Mouse (Mus musculus) midbrain, postnatal 0 days (tissue): ENCODE results near the gene Pdcd2. TPM values are rescaled to one million over a fixed set of nuclear protein-coding genes. Genes with fewer than 3 reads are reported as not detected.
A peak's percentile ranks its signal among the peaks of the same experiment; 100 is the strongest.

Experiments
- ATAC-seq: fragments of 200-750 bp; cut with Nextera tagmentation; 2 replicates; pipeline ENCODE4 v1.8.0; 2017; ENCODE audit warnings: moderate number of reproducible peaks, mild to moderate bottlenecking, moderate TSS enrichment, moderate library complexity; ENCODE audit not compliant: low FRiP score
- DNase-seq: peaks from one replicate; pipeline ENCODE4 v3.0.0-alpha.2; 2015; ENCODE audit warnings: low spot score
- H3K27ac ChIP-seq: fragments of 300-500 bp; sonication (generic); 2 replicates; pipeline ENCODE4 v1.5.1; 2014; ENCODE audit warnings: low read depth, mild to moderate bottlenecking, low read length, mixed read lengths
- H3K27me3 ChIP-seq: fragments of 300-500 bp; sonication (generic); 2 replicates; pipeline ENCODE4 v1.6.1; 2014; ENCODE audit warnings: low read length, control low read depth, mixed read lengths; ENCODE audit not compliant: insufficient read depth
- H3K36me3 ChIP-seq: fragments of 300-500 bp; sonication (generic); 2 replicates; pipeline ENCODE4 v1.6.1; 2014; ENCODE audit warnings: low read length, control low read depth, mixed read lengths; ENCODE audit not compliant: insufficient read depth
- H3K4me1 ChIP-seq: fragments of 300-500 bp; sonication (generic); 2 replicates; pipeline ENCODE4 v1.6.1; 2014; ENCODE audit warnings: mild to moderate bottlenecking, control low read depth, antibody characterized with exemption, low read length, mixed read lengths; ENCODE audit not compliant: insufficient read depth
- H3K4me2 ChIP-seq: fragments of 300-500 bp; sonication (generic); 2 replicates; pipeline ENCODE4 v1.6.1; 2014; ENCODE audit warnings: low read depth, mild to moderate bottlenecking, low read length, mixed read lengths; ENCODE audit not compliant: poor library complexity, severe bottlenecking
- H3K4me3 ChIP-seq: fragments of 300-500 bp; sonication (generic); 2 replicates; pipeline ENCODE4 v1.5.1; 2014; ENCODE audit warnings: low read depth, mild to moderate bottlenecking, low read length, moderate library complexity
- H3K9ac ChIP-seq: fragments of 300-500 bp; sonication (generic); replicated peaks from 2 replicates; pipeline ENCODE4 v1.6.1; 2014; ENCODE audit warnings: mild to moderate bottlenecking, low read length, moderate library complexity, mixed read lengths; ENCODE audit not compliant: poor library complexity, severe bottlenecking
- H3K9me3 ChIP-seq: fragments of 300-500 bp; sonication (generic); 2 replicates; pipeline ENCODE4 v1.6.1; 2016; ENCODE audit warnings: low read length, control low read depth
- CTCF ChIP-seq: IDR thresholded peaks from 2 replicates; pipeline ENCODE4 v1.5.1; 2016; ENCODE audit warnings: antibody characterized with exemption, mild to moderate bottlenecking
- WGBS: fragments of 180-500 bp; shearing (Covaris S2); extraction: QIAGEN DNeasy Blood & Tissue Kit; methylation state at CpG from one replicate; pipeline ENCODE4 v1.1.7; 2014; 5-methylcytosine and 5-hydroxymethylcytosine counted together
- polyA plus RNA-seq: library from polyadenylated mRNA; unstranded; fragments of >200 nt; fragmentation: Nextera tagmentation; extraction: Ambion mirVana; gene quantifications from 2 replicates; pipeline ENCODE4 v1.2.1, GENCODE M21; 2015
- total RNA-seq: library from RNA; depleted of rRNA; stranded (reverse); fragments of >200 nt; gene quantifications from 2 replicates; pipeline ENCODE4 v1.2.3, GENCODE M21; 2014; rRNA removed

Gene Pdcd2
- total and polyA plus RNA-seq, 2 experiments from 2014 or later, result 48.9 to 49.9 TPM

- no peak for TF ChIP-seq CTCF
- Histone ChIP-seq H3K9ac (peak overlapping the region; percentile 73), H3K9me3 (no peaks in the 10 kb centered on the region), H3K4me2 (peak overlapping the region; percentile 86), H3K27me3 (no peaks in the 10 kb centered on the region), H3K4me1 (peaks cover 19% of the 10 kb centered on the region; the same call in 1 of the 2 replicates), H3K36me3 (peaks cover 17% of the 10 kb centered on the region), H3K27ac (peak overlapping the region; percentile 88), H3K4me3 (peak overlapping the region; percentile 97)
- under 1% methylated on average over 47 of the region's 50 CpGs for WGBS
- DNase-seq (peak; percentile 96), ATAC-seq (peak; percentile 95)
Observed at GRCm38 (mm10) chr17:15497882-15498752, 29.0 kb downstream of the Pdcd2 start.

GRCm38 (mm10) chr17:15490542-15490941 lies 36.6 kb downstream of the Pdcd2 start:
- H3K4me3 ChIP-seq, result no peak overlapping the region
- ATAC-seq, result no peak
- H3K27me3 ChIP-seq, result no peaks in the 10 kb centered on the region
- no peak for DNase-seq
- H3K36me3 ChIP-seq, result peaks cover 36% of the 10 kb centered on the region
- WGBS, result 92% methylated on average over 7 of the region's 7 CpGs
- H3K9ac ChIP-seq, result no peak overlapping the region
- H3K9me3 ChIP-seq, result no peaks in the 10 kb centered on the region
- TF ChIP-seq CTCF, result no peak
- no peak overlapping the region for H3K4me2 ChIP-seq
- no peaks in the 10 kb centered on the region for H3K4me1 ChIP-seq
- H3K27ac ChIP-seq, result no peak overlapping the region

GRCm38 (mm10) chr17:15472671-15473070 lies 54.4 kb downstream of the Pdcd2 start:
- DNase-seq (no peak), ATAC-seq (no peak)
- no peak overlapping the region for H3K4me2 ChIP-seq
- no peaks in the 10 kb centered on the region for H3K4me1 ChIP-seq
- H3K27me3 ChIP-seq, result no peaks in the 10 kb centered on the region
- no peaks in the 10 kb centered on the region for H3K9me3 ChIP-seq
- no peak overlapping the region for H3K27ac ChIP-seq
- peak; percentile 42 for TF ChIP-seq CTCF
- no peak overlapping the region for H3K9ac ChIP-seq
- WGBS, result 92% methylated on average over 4 of the region's 4 CpGs
- no peak overlapping the region for H3K4me3 ChIP-seq
- peaks cover 50% of the 10 kb centered on the region for H3K36me3 ChIP-seq

Other genes with a start within 250 kb of the Pdcd2 start
- 20.9 and 42.7 TPM in 2 replicates for gene Dll1, start 150.4 kb downstream of the Pdcd2 start, total RNA-seq
- 10.2 and 11.6 TPM in 2 replicates for gene Dll1, start 150.4 kb downstream of the Pdcd2 start, polyA plus RNA-seq
- gene Fam120b, start 131.1 kb downstream of the Pdcd2 start, total RNA-seq, result 40.6 TPM in 2 replicates
- 35.8 and 37.0 TPM in 2 replicates for gene Fam120b, start 131.1 kb downstream of the Pdcd2 start, polyA plus RNA-seq
- 93.1 and 130 TPM in 2 replicates for gene Psmb1, start 27.6 kb downstream of the Pdcd2 start, total RNA-seq
- 253 and 257 TPM in 2 replicates for gene Psmb1, start 27.6 kb downstream of the Pdcd2 start, polyA plus RNA-seq
- 43.5 and 50.4 TPM in 2 replicates for gene Tbp, start 27.4 kb downstream of the Pdcd2 start, total RNA-seq
- 43.2 and 47.9 TPM in 2 replicates for gene Tbp, start 27.4 kb downstream of the Pdcd2 start, polyA plus RNA-seq
- gene Prdm9, start 37.1 kb upstream of the Pdcd2 start, total RNA-seq, result 0.22 and 0.94 TPM in 2 replicates
- gene Prdm9, start 37.1 kb upstream of the Pdcd2 start, polyA plus RNA-seq, result 0.97 and 1.1 TPM in 2 replicates
- gene Chd1, start 177.7 kb upstream of the Pdcd2 start, total RNA-seq, result 12.3 and 12.9 TPM in 2 replicates
- gene Chd1, start 177.7 kb upstream of the Pdcd2 start, polyA plus RNA-seq, result 10.4 and 13.1 TPM in 2 replicates